Mouse (Mus musculus) T-helper 1 cell (primary cell): ENCODE data around the gene Eif4a3.
"Not testable (repeated sequence)": the region's sequence is repeated elsewhere in the genome, so short reads cannot be mapped to it uniquely, and the experiment has no call there.

Experiments
- in situ Hi-C: fragments of 300-600 bp; cut with MboI, MseI; formaldehyde crosslinking; loops from one replicate; pipeline ENCODE4 v1.15.1; 2025; ENCODE audit warnings: high pct_unique_total_duplicates

Gene Eif4a3

GRCm38 (mm10) chr11:119245543-119245942 lies 54.3 kb downstream of the Eif4a3 start:
- in situ Hi-C loops, result not testable (repeated sequence)

DNA sequence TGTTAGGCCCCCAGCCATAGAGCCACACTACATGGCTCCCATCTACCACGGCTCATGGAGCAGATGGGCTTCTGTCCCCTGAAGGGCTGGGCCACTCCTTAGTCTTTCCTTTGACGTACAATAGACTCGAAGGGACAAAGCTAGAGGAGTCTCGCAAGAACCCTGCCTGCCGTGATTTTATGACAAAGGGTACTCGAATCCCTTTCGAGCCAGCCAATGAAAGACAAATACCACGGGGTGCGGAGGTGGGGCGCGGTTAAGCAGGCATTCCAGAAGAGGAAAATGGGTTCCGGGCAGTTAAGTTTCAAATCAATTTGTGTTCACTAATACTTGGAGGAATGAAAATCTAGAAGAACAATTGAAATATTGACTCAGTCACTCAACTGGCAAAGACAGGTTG lies 60.4 kb downstream of the Eif4a3 start:
- in situ Hi-C loops, result no loop called here
